Mouse (Mus musculus) lung, postnatal 25 days (tissue): Measurements from ENCODE around the gene Arpp21.
A peak's percentile ranks its signal among the peaks of the same experiment; 100 is the strongest.

Experiments used
- DNase-seq: peaks from one replicate; pipeline ENCODE4 v3.0.0; 2022; ENCODE audit warnings: low spot score

The Arpp21 gene

GRCm38 (mm10) chr9:112178438-112178837 is 57.3 kb downstream of the Arpp21 start:
- DNase-seq = no peak

GRCm38 (mm10) chr9:112177569-112177968 is 58.2 kb downstream of the Arpp21 start:
- no peak for DNase-seq

DNA sequence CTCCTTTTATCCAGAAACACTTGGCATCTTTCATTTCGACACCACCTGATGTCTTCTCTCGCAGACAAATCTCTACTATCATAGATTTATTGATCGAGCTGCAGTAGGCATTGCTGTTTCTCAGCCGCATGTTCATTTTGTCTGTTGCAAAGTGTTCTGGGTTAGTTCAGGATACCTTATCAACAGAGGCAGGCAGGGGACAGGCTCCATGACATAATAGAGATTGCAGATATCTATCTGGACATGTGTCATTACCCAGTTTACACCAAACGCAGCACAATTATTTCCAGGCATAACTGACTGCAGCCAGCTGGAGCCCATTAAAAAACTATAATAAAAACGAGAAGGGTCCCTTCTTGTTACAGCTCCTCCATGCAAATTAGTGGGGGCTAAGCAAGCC is 59.4 kb downstream of the Arpp21 start:
- no peak for DNase-seq

- no peak for DNase-seq
Measured at GRCm38 (mm10) chr9:112174407-112175357, 61.1 kb downstream of the Arpp21 start.

GRCm38 (mm10) chr9:112173778-112174177 is 62.0 kb downstream of the Arpp21 start:
- DNase-seq = no peak

DNA sequence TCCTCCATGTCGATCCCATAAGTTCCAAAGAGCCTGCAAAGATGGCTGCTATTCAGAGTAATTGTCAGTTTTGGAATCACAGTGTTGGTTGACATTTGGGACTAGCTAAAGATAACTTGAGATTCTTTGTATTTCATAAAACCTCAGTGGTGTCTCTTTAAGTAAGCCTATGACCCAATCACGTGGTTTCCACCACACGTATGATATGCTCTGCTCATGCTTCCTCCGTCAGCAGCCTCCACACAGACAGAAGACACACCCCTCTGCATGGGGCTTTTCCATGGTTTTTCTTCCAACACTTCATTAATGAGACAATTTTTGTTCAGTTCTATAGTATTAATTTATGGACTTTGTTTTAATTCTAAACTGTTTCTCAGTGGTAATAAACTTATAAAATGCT is 71.1 kb downstream of the Arpp21 start:
- no peak for DNase-seq

DNA sequence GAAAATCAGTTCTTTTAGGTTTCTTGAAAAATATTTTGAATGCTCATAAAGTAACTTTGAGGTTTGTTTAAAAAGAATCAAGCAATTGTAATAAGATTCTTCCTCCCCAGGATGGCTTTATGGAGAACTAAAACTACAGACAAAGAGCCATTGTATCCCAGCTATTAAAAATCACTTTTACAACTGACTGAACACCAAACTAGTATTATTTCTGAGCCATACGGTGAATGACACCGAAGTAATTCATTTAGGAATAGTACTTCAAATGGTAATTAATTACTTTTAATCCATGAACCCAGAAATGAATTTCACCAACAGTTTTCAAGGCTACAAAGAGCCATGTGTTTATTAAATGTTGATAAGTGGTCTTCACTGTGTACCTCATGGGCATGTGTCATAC is 74.8 kb downstream of the Arpp21 start:
- DNase-seq = no peak

GRCm38 (mm10) chr9:112153972-112154371 is 81.8 kb downstream of the Arpp21 start:
- no peak for DNase-seq

DNA sequence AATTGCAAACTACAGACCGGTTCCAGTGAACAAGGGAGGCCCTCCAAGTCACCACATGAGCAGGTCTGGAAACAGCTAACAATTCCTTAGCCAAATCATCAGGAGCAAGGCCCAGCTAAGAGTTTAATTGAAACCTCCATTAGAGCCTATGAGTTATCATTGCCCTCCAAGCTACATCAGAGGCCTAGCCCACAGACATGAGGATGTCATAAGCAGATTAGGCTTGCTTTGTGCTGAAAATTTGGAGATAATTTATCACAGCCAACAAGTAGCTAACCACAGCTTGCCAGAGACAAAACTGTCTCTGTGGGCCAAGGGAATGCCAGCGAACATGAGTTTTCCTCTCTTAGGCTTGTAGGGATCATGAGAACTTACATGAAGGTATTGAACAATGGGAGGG is 83.0 kb downstream of the Arpp21 start:
- DNase-seq = no peak

GRCm38 (mm10) chr9:112151177-112151576 is 84.6 kb downstream of the Arpp21 start:
- no peak for DNase-seq

DNA sequence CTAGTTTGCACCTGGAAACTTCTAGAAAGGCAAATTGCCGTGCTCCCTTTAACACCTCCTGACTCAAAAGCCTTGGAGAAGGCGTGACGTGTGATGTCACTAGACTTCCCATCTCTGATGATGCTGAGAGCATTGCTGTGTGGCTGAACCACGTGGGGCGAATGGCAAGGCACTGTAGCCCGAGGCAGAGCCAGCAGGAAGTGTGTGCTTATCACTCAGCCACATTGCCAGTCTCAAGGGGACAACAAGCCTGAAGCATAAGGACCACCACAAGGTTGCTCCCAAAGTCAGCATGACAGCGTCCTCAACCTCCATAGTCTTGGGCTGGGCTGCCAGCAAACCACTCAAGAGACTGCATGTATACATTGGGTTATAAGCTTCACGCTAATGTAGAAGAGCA is 95.1 kb downstream of the Arpp21 start:
- no peak for DNase-seq

DNA sequence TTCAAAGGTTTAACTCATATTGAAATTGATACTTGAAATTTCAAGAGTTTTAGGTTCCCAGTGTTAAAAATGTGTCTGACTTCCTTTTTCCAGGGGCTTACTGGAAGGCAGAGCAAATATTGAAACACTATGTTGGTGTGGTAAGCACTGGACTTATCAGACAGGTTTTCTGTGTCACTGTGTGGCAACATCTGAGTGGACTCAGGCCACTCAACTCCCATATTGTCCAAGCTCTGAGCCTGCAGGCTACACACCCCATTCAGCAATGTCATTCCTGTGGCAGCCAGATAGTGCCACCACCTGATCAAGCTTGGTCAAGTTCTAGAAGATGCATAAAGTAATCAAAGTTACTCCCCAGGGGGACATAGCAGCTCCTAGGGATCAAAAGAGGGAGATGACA is 97.9 kb downstream of the Arpp21 start:
- peak; percentile 17 for DNase-seq

GRCm38 (mm10) chr9:112130812-112131211 is 104.9 kb downstream of the Arpp21 start:
- no peak for DNase-seq

- DNase-seq = no peak
Measured at GRCm38 (mm10) chr9:112124667-112125066, 111.1 kb downstream of the Arpp21 start.

GRCm38 (mm10) chr9:112124184-112124583 is 111.6 kb downstream of the Arpp21 start:
- no peak for DNase-seq

DNA sequence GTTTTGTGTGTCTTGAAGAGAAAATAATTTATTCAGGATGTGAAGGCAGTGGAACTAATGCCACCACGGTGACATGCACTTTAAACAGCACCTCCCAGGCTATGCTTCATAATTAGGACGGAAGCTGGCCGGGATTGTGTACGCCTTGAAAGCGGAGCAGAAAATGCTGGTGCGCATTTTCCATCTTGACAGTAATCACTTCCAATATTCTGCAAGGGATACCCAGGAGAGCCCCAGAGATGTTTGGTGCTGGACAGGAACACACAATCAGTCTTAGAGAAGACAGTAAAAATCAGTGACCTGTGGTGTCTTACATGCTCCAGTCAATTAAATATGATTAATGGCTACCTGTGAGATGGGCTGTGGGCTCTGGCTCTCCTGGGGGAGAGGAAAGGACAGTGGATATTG is 112.3 kb downstream of the Arpp21 start:
- no peak for DNase-seq

- no peak for DNase-seq
Measured at GRCm38 (mm10) chr9:112119535-112119934, 116.2 kb downstream of the Arpp21 start.

- DNase-seq = no peak
Measured at GRCm38 (mm10) chr9:112119106-112119433, 116.7 kb downstream of the Arpp21 start.

GRCm38 (mm10) chr9:112118411-112119105 is 117.2 kb downstream of the Arpp21 start:
- DNase-seq = no peak

DNA sequence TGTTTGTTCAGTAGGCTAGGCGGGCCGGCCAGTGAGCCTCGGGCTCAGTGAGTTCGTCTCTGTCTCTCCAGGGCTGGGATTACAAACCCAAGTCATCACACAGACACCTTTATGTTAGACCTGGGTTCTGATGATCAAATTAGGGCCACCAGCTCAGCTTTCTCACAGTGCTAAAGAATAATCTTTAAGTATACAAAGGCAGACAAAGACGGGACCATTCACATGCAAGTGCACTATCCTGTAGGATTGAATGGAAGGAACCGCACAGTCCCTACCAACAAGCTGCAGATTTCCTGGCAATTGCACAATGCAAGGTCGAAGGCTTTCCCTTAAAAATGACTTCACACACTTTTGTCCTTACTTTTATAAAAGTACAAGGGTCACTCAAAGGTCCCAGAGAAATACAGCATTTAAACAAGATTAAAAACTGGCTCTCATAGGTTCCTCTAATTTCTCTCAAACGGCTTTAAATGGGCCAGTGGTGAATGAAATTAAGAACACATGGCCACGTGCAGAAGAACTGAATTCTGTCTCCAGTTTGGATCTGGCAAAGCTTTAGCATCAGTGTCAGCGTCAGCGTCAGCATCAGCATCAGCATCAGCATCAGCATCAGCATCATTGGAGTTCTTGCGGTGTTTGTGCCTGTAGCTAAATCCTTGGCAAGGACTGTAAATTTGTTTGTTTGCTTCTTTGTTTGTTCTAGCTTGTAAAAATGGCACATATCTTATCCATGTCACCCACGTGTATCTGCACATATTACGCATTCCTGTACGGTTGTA is 117.9 kb downstream of the Arpp21 start:
- no peak for DNase-seq

DNA sequence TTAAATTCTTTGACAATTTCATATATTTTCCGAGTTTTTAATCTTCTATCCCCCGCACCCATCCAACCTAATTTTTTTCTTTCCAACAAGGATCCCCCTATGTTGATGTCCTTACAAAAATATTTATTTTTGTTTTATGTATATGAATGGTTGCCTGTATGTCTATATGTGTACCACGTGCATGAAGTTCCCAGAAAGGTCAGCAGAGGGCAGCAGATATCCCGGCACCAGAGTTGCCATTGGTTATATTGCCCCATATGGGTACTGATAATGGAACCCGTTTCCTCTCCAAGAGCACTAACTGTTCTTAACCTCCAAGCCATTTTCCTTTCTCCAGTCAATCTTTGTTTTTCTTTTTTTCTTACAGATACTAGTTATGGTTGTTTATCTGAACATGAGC is 124.1 kb downstream of the Arpp21 start:
- no peak for DNase-seq

DNA sequence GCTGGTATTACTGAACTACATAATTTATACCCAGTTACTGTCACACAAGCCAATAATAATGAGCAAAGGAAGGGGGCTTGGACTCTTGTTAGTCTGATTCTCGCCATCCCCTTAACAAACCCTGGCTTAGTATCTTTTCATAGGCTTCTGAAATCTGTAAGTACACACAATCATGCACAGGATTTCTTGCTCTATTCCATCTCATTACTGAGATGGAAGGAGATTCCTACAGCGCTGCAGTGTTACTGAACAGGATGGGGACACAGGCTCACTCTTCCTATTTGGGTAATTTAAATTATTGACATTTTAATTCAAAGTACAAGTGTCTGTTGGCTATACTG is 132.9 kb downstream of the Arpp21 start:
- no peak for DNase-seq
